21 mouse cellular contexts compared by ENCODE assay signal in the genomic region with DNA sequence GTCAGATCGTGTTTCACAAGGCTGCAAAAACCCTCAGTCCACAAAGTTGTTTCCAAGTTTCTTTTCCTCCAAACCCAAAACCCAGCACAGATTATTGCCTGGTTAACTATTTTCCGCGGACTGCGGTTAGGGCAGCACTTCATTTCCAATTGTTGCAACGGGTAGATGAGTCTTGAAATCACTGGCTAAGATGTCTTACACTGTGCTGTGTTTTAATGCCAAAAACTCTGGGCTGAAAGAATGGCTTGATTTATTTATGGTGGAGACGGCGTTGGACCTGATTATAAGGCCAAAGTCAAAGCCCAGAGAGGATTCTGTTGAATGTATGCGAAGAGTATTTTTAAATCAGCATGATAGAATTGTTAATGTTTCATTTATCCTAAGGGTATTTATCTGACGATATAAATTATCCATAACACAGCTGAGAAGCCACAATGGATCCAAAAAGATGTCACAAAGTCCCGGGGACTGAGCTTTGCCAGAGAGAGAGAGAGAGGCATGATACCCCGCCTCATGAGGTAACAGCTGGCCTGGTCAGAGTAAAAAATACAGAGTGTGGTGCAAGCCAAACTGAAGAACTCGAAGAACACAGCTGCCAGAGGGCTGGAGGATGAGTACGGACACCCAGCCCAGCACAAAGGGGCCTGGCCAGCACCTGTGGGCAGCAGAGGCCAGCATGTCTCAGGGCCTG. TPM values are rescaled to one million over a fixed set of nuclear protein-coding genes. Genes with fewer than 3 reads are reported as not detected.
DNase-seq lines count a peak whose midpoint lies in the region; ATAC-seq and TF ChIP-seq lines count a peak whose summit lies in the region.
"Had no signal": no experiment of that assay in that cellular context is flagged by ENCODE, and none has a peak within 500 bp of the region (broad histone marks: within the 10 kb centered on the region; RNA-seq: fewer than 3 reads in every experiment).

No protein-coding gene starts in this region.

- no peaks in the 10 kb centered on the region for H3K9me3 ChIP-seq in lung, embryonic 15.5 days
- H3K9me3 ChIP-seq in embryonic facial prominence, embryonic 14.5 days (ENCODE audit: control insufficient read depth, low read length), result no peaks in the 10 kb centered on the region
- H3K9me3 ChIP-seq in stomach, embryonic 14.5 days (ENCODE audit: control insufficient read depth, low read depth, low read length), result no peaks in the 10 kb centered on the region
- H3K9me3 ChIP-seq in liver, postnatal 0 days (ENCODE audit: low read length), result no peaks in the 10 kb centered on the region
- H3K9me3 ChIP-seq: forebrain, embryonic 10.5 days; heart, embryonic 10.5 days; kidney, embryonic 15.5 days; limb, embryonic 15.5 days; liver, embryonic 15.5 days had no signal

- intact Hi-C loops in gastrocnemius, adult 2 months (cut with DNase I), result no loop called here
- intact Hi-C loops in gastrocnemius, postnatal 36 days (cut with DNase I), result no loop called here

- H3K4me1 ChIP-seq in lung, embryonic 15.5 days, result 0 out of 2 replicates have a peak, but pooled peaks cover 6% of the 10 kb centered on the region
- H3K4me1 ChIP-seq in embryonic facial prominence, embryonic 14.5 days (ENCODE audit: control insufficient read depth, insufficient read depth, low read length), result peaks cover 14% of the 10 kb centered on the region; the same call in 1 of the 2 replicates
- H3K4me1 ChIP-seq in stomach, embryonic 14.5 days (ENCODE audit: control insufficient read depth, insufficient read depth, low read length), result 0 out of 2 replicates have a peak, but pooled peaks cover 3% of the 10 kb centered on the region
- H3K4me1 ChIP-seq in liver, postnatal 0 days (ENCODE audit: insufficient read depth), result no peaks in the 10 kb centered on the region
- H3K4me1 ChIP-seq: forebrain, embryonic 10.5 days; heart, embryonic 10.5 days; kidney, embryonic 15.5 days; liver, embryonic 15.5 days had no signal

- H3K27ac ChIP-seq in gastrocnemius, adult 2 months, result no peak overlapping the region
- no peak overlapping the region for H3K27ac ChIP-seq in lung, embryonic 15.5 days
- H3K27ac ChIP-seq in embryonic facial prominence, embryonic 14.5 days (replicated peaks; ENCODE audit: low read depth, low read length), result peak overlapping the region; percentile 7; the same call in 1 of the 2 replicates
- peak overlapping the region; percentile 27; the same call in 1 of the 2 replicates for H3K27ac ChIP-seq in stomach, embryonic 14.5 days (ENCODE audit: low read length)
- H3K27ac ChIP-seq in liver, postnatal 0 days (ENCODE audit: low read depth), result no peak overlapping the region
- H3K27ac ChIP-seq: forebrain, embryonic 10.5 days; heart, embryonic 10.5 days; kidney, embryonic 15.5 days; limb, embryonic 15.5 days; liver, embryonic 15.5 days had no signal

- 65% methylated on average over 13 of the region's 13 CpGs for WGBS in lung, embryonic 15.5 days
- 57% methylated on average over 13 of the region's 13 CpGs for WGBS in embryonic facial prominence, embryonic 14.5 days
- WGBS in stomach, embryonic 14.5 days, result 59% methylated on average over 13 of the region's 13 CpGs
- 76% methylated on average over 13 of the region's 13 CpGs for WGBS in liver, postnatal 0 days (ENCODE audit: insufficient replicate concordance)

- ATAC-seq in lung, embryonic 15.5 days (ENCODE audit: borderline replicate concordance, extremely low read depth, low FRiP score, low TSS enrichment), result peak; percentile 49; the same call in 1 of the 2 replicates
- ATAC-seq in embryonic facial prominence, embryonic 14.5 days (ENCODE audit: low read depth), result peak; percentile 62; the same call in 1 of the 2 replicates
- peak; percentile 37; the same call in 1 of the 2 replicates for ATAC-seq in stomach, embryonic 14.5 days (ENCODE audit: insufficient number of reproducible peaks, insufficient read depth, low FRiP score, low read depth)
- no peak for ATAC-seq in liver, postnatal 0 days
- ATAC-seq: forebrain, embryonic 16.5 days; hindbrain, embryonic 16.5 days; intestine, postnatal 0 days had no signal

- no peaks in the 10 kb centered on the region for H3K36me3 ChIP-seq in lung, embryonic 15.5 days
- no peaks in the 10 kb centered on the region for H3K36me3 ChIP-seq in embryonic facial prominence, embryonic 14.5 days (ENCODE audit: control insufficient read depth, insufficient read depth, low read length)
- no peaks in the 10 kb centered on the region for H3K36me3 ChIP-seq in stomach, embryonic 14.5 days (ENCODE audit: control insufficient read depth, insufficient read depth, low read length)
- no peaks in the 10 kb centered on the region for H3K36me3 ChIP-seq in liver, postnatal 0 days (replicated peaks; ENCODE audit: insufficient read depth, low read length)
- H3K36me3 ChIP-seq: forebrain, embryonic 10.5 days; heart, embryonic 10.5 days; kidney, embryonic 15.5 days; limb, embryonic 15.5 days; liver, embryonic 15.5 days had no signal

- no peak for TF ChIP-seq EP300 in liver, postnatal 0 days (IDR thresholded peaks at IDR 0.05; ENCODE audit: low read depth)

- H3K27me3 ChIP-seq in lung, embryonic 15.5 days, result no peaks in the 10 kb centered on the region
- no peaks in the 10 kb centered on the region for H3K27me3 ChIP-seq in embryonic facial prominence, embryonic 14.5 days (replicated peaks; ENCODE audit: control insufficient read depth, insufficient read depth, low read length)
- no peaks in the 10 kb centered on the region for H3K27me3 ChIP-seq in stomach, embryonic 14.5 days (ENCODE audit: control insufficient read depth, insufficient read depth, low read length)
- no peaks in the 10 kb centered on the region for H3K27me3 ChIP-seq in liver, postnatal 0 days (ENCODE audit: insufficient read depth, low read length)
- H3K27me3 ChIP-seq: kidney, embryonic 15.5 days; limb, embryonic 15.5 days; liver, embryonic 15.5 days had no signal

- TF ChIP-seq CTCF in gastrocnemius, adult 2 months (IDR thresholded peaks at IDR 0.05), result no peak
- TF ChIP-seq CTCF in liver, postnatal 0 days (IDR thresholded peaks at IDR 0.05; ENCODE audit: low read depth), result no peak

- DNase-seq in gastrocnemius, adult 2 months, result peak; percentile 32
- DNase-seq in gastrocnemius, postnatal 36 days, result no peak
- DNase-seq in lung, postnatal 36 days, result no peak
- DNase-seq in embryonic facial prominence, embryonic 14.5 days (ENCODE audit: low spot score), result peak; percentile 83
- no peak for DNase-seq in embryo, embryonic 11 days
- no peak for DNase-seq in liver, postnatal 0 days
- DNase-seq: cerebellum, adult 18-20 months; cerebellum, postnatal 25 days; heart, postnatal 4 days; kidney, postnatal 4 days; midbrain, embryonic 14.5 days had no signal

- H3K4me2 ChIP-seq in lung, embryonic 15.5 days, result no peak overlapping the region
- H3K4me2 ChIP-seq in embryonic facial prominence, embryonic 14.5 days (ENCODE audit: low read depth, low read length), result 0 out of 2 replicates have a peak overlapping the region, but pooled peaks have one; percentile 3
- H3K4me2 ChIP-seq in stomach, embryonic 14.5 days (replicated peaks; ENCODE audit: low read depth, low read length), result no peak overlapping the region
- H3K4me2 ChIP-seq in liver, postnatal 0 days (ENCODE audit: low read depth, low read length), result no peak overlapping the region
- H3K4me2 ChIP-seq: kidney, embryonic 15.5 days; limb, embryonic 15.5 days; liver, embryonic 15.5 days had no signal

- no peak overlapping the region for H3K9ac ChIP-seq in lung, embryonic 15.5 days
- no peak overlapping the region for H3K9ac ChIP-seq in embryonic facial prominence, embryonic 14.5 days (ENCODE audit: low read depth, low read length)
- no peak overlapping the region for H3K9ac ChIP-seq in stomach, embryonic 14.5 days (replicated peaks; ENCODE audit: low read depth, low read length)
- H3K9ac ChIP-seq in liver, postnatal 0 days (replicated peaks), result no peak overlapping the region
- H3K9ac ChIP-seq: kidney, embryonic 15.5 days; limb, embryonic 15.5 days; liver, embryonic 15.5 days had no signal

- H3K4me3 ChIP-seq in gastrocnemius, adult 2 months, result no peak overlapping the region
- H3K4me3 ChIP-seq in lung, embryonic 15.5 days, result no peak overlapping the region
- H3K4me3 ChIP-seq in embryonic facial prominence, embryonic 14.5 days (ENCODE audit: low read depth, low read length), result no peak overlapping the region
- no peak overlapping the region for H3K4me3 ChIP-seq in stomach, embryonic 14.5 days (ENCODE audit: low read depth, low read length)
- H3K4me3 ChIP-seq in liver, postnatal 0 days (ENCODE audit: low read depth, low read length), result no peak overlapping the region
- H3K4me3 ChIP-seq: forebrain, embryonic 10.5 days; heart, embryonic 10.5 days; kidney, embryonic 15.5 days; limb, embryonic 15.5 days; liver, embryonic 15.5 days had no signal

RNA-seq across cellular contexts. Expression of a gene that starts 53.9 kb away (rescaled TPM):
- 1 to 10 TPM; 8.1 to 9.1 TPM for total RNA-seq in gastrocnemius, adult 2 months (2021)
- 10 to 100 TPM in 1 of 2 experiments, 1 to 10 TPM in 1; 9.8 to 10.7 TPM for total RNA-seq in gastrocnemius, postnatal 36 days (2021)
- polyA plus RNA-seq in lung, embryonic 15.5 days (2015; fragmentation: Nextera tagmentation; extraction: Ambion mirVana), result 10.3 and 12.2 TPM in 2 replicates
- 8.4 and 9.1 TPM in 2 replicates for polyA plus RNA-seq in embryonic facial prominence, embryonic 14.5 days (2014; fragmentation: Nextera tagmentation; extraction: Ambion mirVana)
- polyA plus RNA-seq in stomach, embryonic 14.5 days (2014; fragmentation: Nextera tagmentation; extraction: Ambion mirVana), result 2.7 and 2.8 TPM in 2 replicates
- polyA plus RNA-seq in liver, postnatal 0 days (2015; fragmentation: Nextera tagmentation; extraction: Ambion mirVana), result 2.0 and 2.2 TPM in 2 replicates

Comparison
In these comparisons a context has a peak if more than half of its experiments do, and no peak if none do; other contexts are left out.
1. DNase-seq: peak in gastrocnemius, adult 2 months (single experiment) and embryonic facial prominence, embryonic 14.5 days (single experiment); none in gastrocnemius, postnatal 36 days (0 of 2), lung, postnatal 36 days (single experiment), embryo, embryonic 11 days (single experiment) and liver, postnatal 0 days (single experiment).
2. H3K27ac ChIP-seq: peak in embryonic facial prominence, embryonic 14.5 days (single experiment) and stomach, embryonic 14.5 days (single experiment); none in gastrocnemius, adult 2 months (single experiment), lung, embryonic 15.5 days (single experiment) and liver, postnatal 0 days (single experiment).